Mouse (Mus musculus) right cerebral cortex, adult 18-20 months (tissue): ENCODE measurements at regions not wholly inside any gene's neighbourhood (a gene's known extent, or its start where the extent isn't known, plus 50 kb on each side); places are given as distances from the start of the nearest gene placed in this dataset.

ENCODE experiments used
- DNase-seq: peaks from one replicate; pipeline ENCODE4 v3.0.0; 2022; ENCODE audit warnings: mixed read lengths

GRCm38 (mm10) chr1:92338589-92338988 is 135.1 kb downstream of the Ndufa10 start:
- no peak for DNase-seq

GRCm38 (mm10) chr1:92337450-92337849 is 136.2 kb downstream of the Ndufa10 start:
- no peak for DNase-seq

DNA sequence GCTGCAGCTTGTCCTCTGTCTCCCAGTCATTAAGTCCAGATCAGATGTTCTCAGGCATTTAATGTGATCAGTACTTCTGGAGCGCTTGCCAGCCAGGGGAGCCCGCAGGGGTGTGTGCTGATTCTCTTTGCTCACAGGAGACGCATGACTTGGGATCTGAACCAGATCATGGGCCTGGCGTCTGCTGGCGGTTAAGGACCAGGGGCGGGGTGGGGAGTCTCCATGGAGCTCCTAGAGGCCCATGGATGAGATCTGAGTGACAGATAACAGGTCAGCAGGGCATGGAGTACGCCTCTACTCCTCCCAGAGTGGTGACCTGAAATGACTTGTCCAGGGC is 136.7 kb upstream of the Hdac4 start:
- DNase-seq: no peak

DNA sequence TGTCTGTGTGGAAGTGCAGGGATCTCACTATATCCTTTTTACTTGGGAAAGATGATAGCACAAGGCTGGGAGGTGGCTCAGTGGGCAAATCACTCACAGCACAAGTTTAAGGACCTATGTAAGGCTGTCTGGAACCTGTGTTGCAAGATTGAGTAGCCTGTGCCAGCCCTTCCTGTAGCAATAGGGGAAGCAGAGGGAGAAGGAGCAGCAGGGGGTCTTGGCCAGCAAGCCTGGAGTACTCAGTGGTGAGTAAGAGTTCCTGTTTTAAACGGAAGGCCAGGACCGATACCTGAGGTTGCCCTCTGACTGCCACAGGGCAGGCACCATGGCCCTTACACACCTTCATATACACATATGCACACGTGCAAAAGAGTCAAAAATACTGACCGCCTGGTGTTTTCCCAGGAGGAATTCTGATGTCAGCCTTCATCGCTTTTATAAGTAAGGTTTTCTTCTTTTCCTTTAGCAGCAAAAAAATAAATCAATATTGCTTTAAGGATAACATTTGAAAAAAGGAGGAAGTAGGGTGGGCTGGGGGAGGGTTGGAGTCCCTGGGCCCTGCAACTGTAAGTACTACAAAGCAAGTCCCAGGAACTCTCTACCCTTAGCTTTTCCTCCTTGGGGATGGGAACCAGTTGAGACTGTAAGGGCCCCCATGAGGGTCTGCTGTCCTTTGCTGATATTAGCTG is 136.2 kb upstream of the Hdac4 start:
- no peak for DNase-seq

GRCm38 (mm10) chr1:92330181-92330580 is 134.7 kb upstream of the Hdac4 start:
- no peak for DNase-seq

GRCm38 (mm10) chr1:92329491-92329890 is 134.0 kb upstream of the Hdac4 start:
- peak; percentile 38 for DNase-seq

GRCm38 (mm10) chr1:92327141-92327540 is 131.6 kb upstream of the Hdac4 start:
- no peak for DNase-seq

- DNase-seq: no peak
Observed at GRCm38 (mm10) chr1:92325281-92325680, 129.8 kb upstream of the Hdac4 start.

DNA sequence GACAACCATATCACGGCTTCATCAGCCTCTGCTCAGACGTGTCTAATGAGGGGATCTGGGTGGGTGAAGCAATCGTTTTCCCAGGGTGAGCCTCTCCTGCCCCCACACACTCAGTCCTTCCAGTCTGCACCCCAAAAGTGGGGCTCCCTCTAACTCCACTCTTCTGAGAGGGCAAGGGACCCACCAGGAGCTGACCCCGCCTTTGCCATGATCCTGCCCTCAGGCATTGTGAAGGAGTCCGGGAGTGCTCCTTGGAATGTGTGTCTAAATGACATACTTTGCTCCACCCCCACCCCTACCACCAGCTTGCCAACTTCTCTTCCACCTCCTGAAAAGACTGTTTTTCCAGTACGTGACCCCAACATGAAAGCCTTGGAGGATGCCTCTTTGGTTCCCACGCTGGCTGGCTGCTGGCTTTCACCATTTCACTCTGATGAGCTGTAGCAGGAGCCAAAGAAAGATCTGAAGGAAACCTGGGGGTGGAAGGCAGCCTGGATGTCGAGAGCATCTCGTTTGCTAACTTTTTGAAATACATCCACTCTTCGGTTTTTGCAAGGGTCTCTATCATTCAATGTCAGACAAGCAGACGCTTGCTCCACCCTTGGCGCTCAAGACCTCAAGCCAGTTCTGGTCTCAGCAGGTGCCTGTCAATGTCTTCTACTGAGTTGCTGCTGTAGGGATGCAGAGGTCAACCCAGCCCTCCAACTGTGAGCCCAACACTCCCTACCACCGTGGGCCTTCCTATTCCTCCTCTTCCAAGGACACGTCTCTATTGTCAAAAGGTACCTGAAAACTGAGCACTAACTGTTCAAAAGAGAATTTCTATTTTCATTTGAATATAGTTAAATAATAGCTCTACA is 128.8 kb upstream of the Hdac4 start:
- peak; percentile 57 for DNase-seq

GRCm38 (mm10) chr1:92317131-92317530 is 121.6 kb upstream of the Hdac4 start:
- DNase-seq: no peak

DNA sequence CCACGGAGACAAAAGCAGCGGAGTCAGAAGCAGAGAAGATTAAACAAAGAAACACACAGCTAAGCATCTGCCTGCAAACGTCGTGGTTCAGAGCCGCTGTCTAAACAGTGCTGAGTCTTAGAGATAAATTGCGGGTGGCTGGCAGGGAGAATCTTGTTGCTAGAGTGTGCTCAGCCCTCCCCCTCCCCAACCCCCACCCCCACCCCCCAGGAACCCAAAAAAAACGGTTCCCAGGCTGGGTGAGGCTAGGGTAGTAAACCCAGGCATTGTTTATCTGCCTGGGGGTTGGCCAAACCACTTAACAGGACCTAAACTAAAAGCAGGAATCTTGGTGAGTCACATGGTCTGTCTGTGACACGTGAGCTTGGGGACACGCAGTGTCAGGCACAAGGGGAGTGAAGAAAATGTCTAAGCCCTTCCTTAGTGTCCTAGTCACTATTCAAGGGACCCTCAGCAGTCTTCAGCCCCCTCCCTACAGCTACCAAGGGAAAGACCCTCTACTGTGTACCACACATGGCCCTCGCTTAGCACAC is 120.8 kb upstream of the Hdac4 start:
- no peak for DNase-seq

DNA sequence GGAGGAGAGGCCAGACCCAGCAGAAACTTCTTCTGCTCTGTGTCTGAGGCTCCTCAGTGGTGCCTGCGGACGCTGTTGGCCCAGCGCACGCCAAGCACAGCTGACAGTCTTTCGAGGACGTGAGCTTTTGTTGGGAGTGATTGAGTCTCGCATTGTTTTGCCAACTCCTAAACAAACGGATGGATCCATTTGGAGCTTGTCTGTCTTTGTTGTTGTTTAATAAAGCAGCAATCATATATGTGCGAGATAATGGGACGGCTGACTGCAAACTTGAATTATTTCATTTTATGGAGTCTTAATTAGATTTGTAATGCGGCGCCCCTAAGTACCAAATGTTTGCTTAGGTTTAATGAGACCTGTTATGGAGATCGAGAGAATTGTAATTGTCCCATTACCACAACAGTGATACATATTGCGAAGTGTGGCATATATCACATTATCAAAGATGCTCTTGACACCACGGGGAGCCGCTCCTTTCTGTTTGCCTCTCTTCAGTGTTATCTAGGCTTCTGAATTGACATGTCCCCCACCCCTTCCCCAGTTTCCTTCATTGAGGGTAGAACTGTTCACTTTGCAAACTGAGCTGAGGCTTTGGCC is 117.6 kb upstream of the Hdac4 start:
- DNase-seq: no peak

DNA sequence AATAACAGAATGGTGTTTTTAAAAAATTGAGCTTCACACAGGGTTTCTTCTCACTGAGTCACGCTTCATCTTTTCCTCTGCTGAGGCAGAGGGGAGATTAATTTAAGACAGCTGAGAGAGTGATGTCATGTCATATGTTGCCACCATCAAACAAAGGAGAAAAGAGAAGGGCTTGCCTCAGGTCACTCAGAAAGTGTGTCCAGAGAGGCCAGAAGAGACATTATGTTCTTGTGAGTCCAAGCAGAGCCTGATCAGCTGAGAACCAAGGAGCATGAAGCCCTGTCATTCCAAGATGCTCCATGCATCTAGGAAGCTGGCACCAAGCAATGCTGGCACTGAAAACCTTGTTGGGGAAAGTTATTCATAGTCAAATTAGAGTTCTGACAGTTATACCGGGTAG is 114.4 kb upstream of the Hdac4 start:
- peak; percentile 29 for DNase-seq

- DNase-seq: no peak
Observed at GRCm38 (mm10) chr1:92309381-92309780, 113.9 kb upstream of the Hdac4 start.

GRCm38 (mm10) chr1:92308537-92308936 is 113.0 kb upstream of the Hdac4 start:
- no peak for DNase-seq

DNA sequence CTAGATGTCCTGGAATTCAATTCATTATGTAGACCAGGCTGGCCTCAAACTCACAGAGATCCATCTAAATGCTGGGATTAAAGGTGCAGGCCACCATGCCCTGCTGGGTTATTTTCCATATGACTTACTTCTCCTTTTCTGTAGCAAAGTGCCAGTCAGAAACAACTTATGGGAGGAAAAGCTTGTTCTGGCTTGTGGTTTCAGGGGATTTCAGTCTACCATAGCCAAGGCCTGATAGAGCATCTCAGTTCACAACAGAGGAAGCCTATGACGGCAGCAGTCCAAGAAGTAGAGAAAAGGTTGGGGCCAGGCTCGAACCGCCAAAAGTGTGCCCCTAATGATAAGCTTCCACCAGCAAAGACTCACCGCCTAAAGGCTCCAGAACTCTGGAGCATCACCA is 110.5 kb upstream of the Hdac4 start:
- DNase-seq: no peak

GRCm38 (mm10) chr1:92299041-92299440 is 103.5 kb upstream of the Hdac4 start:
- DNase-seq: peak; percentile 78

DNA sequence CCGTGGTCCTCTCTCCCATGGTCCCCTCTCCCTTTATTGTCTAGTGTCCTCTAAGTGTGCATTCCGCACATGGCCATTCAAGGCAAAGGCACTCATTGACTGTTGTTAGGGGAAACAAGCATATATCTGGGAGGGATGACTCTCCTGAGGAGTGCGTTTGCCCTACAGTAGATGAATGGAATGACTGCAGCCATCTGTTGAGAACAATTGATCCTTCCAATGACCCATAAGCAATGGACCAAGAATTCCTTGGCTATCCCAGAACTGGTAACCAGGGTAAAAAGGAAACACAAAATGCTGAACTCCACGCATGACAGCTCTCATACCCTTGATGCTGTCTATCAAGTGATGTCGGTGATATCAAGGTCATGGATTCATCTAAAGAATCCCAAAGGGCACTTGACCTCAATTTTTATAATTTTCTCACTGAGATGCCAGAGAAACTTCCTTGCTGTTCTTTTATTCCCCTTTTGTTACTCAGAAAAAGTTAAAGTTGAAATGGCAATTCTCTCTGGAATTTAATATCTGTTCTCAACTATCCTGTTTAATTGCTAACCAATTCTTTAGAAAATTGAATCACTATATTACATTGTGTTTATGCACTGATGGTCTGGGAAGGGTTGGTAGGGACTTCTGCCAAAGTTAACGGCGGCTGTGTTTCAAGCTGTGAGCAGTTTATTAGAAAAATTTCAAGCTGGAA is 97.3 kb upstream of the Hdac4 start:
- no peak for DNase-seq

DNA sequence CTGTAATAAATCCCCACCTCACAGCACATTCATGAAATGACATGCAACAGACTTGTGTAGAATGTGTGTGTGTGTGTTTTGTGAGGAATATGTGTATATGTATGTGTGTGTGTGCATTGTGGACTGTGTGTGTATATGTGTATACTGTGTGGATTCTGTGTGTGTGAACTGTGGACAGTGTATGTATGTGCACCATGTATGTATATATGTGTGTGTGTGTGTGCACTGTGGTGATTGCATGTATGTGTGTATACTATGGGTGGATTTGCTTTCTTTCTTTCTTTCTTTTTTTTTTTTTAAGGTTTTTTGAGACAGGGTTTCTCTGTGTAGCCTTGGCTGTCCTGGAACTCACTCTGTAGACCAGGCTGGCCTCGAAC is 91.5 kb upstream of the Hdac4 start:
- no peak for DNase-seq

DNA sequence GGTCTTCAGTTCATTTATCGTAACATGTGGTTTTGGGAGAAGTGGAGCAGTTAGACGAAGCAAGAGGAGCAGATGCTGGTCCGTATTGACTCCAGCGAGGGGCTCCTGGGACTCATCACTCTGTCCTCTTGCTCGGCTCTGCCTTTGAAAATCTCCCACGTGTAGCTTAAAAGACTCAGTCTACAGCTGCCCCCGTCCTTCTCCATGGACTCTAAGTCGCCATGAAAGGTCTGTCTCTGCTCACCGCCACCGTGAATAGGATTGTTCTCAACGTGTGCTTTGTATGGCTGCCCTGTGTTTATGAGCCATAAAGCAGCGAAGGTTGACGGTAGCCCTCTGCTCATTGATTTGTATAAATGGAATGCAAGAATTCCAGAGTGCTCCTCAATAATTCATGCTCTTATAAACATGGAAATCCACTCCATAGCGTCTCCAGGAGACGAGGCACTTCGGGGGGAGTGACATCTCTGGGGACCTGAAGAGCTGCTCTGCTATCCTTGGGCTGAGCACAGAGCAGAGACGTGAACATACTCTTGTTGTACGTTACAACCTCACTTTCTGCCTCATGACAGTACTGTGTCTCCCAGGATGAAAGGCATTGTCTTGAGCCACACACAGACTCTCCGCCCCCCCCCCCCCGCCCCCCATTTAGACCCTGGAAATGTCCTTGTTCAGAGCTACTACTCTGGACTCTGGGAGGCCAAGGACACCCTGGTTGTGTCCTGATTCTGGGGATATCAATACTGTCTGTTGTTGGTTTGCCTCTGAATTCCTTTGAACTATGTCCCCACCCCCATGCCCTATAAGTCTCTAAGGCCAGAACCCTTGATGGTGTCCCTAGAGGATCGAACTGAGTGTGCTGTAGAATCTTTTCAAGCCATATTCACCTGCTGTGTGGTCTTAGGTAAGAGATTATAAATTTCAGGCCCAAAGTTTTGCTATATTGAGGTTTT is 90.8 kb upstream of the Hdac4 start:
- DNase-seq: no peak

- no peak for DNase-seq
Observed at GRCm38 (mm10) chr1:92284155-92284554, 88.7 kb upstream of the Hdac4 start.

- DNase-seq: no peak
Observed at GRCm38 (mm10) chr1:92277199-92277747, 81.8 kb upstream of the Hdac4 start.
